Mouse (Mus musculus) liver, postnatal 0 days (tissue): ENCODE measurements around the gene Telo2.

Experiments
- CTCF ChIP-seq: sonication (generic); IDR thresholded peaks from 2 replicates; pipeline ENCODE4 v1.5.1; 2016; ENCODE audit warnings: antibody characterized with exemption, low read depth
- EP300 ChIP-seq: IDR thresholded peaks from 2 replicates; pipeline ENCODE4 v1.6.1; 2016; ENCODE audit warnings: antibody characterized with exemption, low read depth, mild to moderate bottlenecking

GRCm38 (mm10) chr17:25135622-25136021 lies 19.9 kb upstream of the Telo2 start:
- TF ChIP-seq CTCF (no peak), EP300 (no peak)
